Mouse (Mus musculus) stomach, postnatal 0 days (tissue): ENCODE data around the gene Ikzf3.

Source experiments
- CTCF ChIP-seq: IDR thresholded peaks from 2 replicates; pipeline ENCODE4 v1.5.1; 2016; ENCODE audit warnings: antibody characterized with exemption, low read depth, mild to moderate bottlenecking, moderate library complexity
- EP300 ChIP-seq: optimal IDR thresholded peaks from 2 replicates; pipeline ENCODE3; 2016; ENCODE audit warnings: antibody characterized with exemption

DNA sequence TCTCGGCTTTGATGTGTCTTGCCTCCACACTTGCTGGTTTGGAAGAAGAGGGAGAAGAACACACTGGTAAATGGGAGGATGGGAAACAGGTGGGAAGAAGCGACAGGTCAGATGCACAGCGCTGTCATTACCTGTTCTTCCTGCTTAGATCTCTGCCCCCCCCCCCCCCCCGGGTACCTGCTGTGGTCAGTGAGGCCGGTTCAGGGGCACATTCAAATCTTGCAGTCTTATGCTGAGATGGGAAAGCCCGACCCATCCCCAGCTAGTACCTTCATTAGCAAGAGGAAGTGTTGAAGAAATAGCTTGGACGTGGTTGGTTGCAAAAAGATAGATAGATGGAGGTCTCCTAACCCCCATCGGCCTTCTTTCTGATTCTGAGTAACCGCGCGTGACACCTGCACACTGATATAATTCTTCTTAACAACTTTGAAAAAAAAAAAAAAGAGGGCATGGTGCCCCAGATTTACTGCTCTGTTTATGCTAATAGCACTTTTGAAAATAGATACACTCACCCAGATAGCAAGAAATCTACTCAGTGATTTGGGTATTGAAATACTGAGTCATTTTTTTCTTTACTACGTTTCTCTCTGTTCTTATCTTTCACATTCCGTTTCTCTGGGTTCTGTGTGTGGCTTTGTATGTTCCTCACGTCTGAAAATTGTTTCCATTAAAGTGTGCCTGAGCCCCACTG is 68.7 kb downstream of the Ikzf3 start:
- TF ChIP-seq CTCF (no peak), EP300 (no peak)
